Mouse (Mus musculus) heart, adult 2 months (tissue): ENCODE results near the gene Cdkn2aipnl. TPM values are rescaled to one million over a fixed set of nuclear protein-coding genes. Genes with fewer than 3 reads are reported as not detected.

Experiments
- DNase-seq, 2 experiments: peaks; one replicate each; pipeline ENCODE4 v3.0.0; 2021
- H3K27ac ChIP-seq: fragments of 200-600 bp; 2 replicates; pipeline ENCODE4 v1.8.1; 2022
- H3K27me3 ChIP-seq: fragments of 200-500 bp; 2 replicates; pipeline ENCODE4 v1.6.1; 2012; ENCODE audit warnings: mild to moderate bottlenecking, low read length, inconsistent platforms, mixed read lengths; ENCODE audit not compliant: control insufficient read depth, insufficient read depth
- H3K36me3 ChIP-seq: fragments of 200-500 bp; 2 replicates; pipeline ENCODE4 v1.6.1; 2012; ENCODE audit warnings: low read length, inconsistent platforms; ENCODE audit not compliant: control insufficient read depth, insufficient read depth
- H3K4me1 ChIP-seq: fragments of 200-500 bp; 2 replicates; pipeline ENCODE4 v1.6.1; 2011; ENCODE audit warnings: low read length; ENCODE audit not compliant: control insufficient read depth, insufficient read depth
- H3K4me3 ChIP-seq: fragments of 200-600 bp; 2 replicates; pipeline ENCODE4 v1.8.1; 2022
- H3K79me2 ChIP-seq: fragments of 200-500 bp; replicated peaks from 2 replicates; pipeline ENCODE4 v1.6.1; 2012; ENCODE audit warnings: mild to moderate bottlenecking, inconsistent platforms, low read length, moderate library complexity, mixed read lengths; ENCODE audit not compliant: control insufficient read depth, insufficient read depth
- H3K9ac ChIP-seq: fragments of 200-500 bp; 2 replicates; pipeline ENCODE4 v1.6.1; 2012; ENCODE audit warnings: low read depth, mild to moderate bottlenecking, control low read depth, inconsistent platforms, low read length, mixed read lengths
- CTCF ChIP-seq: fragments of 200-600 bp; IDR thresholded peaks from 2 replicates; pipeline ENCODE4 v1.8.1; 2022; ENCODE audit warnings: antibody characterized with exemption, mild to moderate bottlenecking, moderate library complexity
- EP300 ChIP-seq: fragments of 200-500 bp; IDR thresholded peaks from 2 replicates; pipeline ENCODE4 v1.6.1; 2011; ENCODE audit warnings: low read depth, low read length, control low read depth; ENCODE audit not compliant: insufficient read depth
- POLR2A ChIP-seq: fragments of 200-500 bp; IDR thresholded peaks from 2 replicates; pipeline ENCODE4 v1.6.1; 2011; ENCODE audit warnings: mild to moderate bottlenecking, low read depth, low read length, control low read depth; ENCODE audit not compliant: insufficient read depth
- WGBS: fragments of 180-500 bp; shearing (Covaris S2); methylation state at CpG from one replicate; pipeline ENCODE4 v1.1.7; 2018; 5-methylcytosine and 5-hydroxymethylcytosine counted together
- intact Hi-C: fragments of 180-260 bp; cut with DNase I; formaldehyde crosslinking; loops from one replicate; pipeline ENCODE4 v1.15.1; 2025
- polyA plus RNA-seq: library from polyadenylated mRNA; depleted of rRNA; stranded (reverse); fragments of >200 nt; gene quantifications from 2 replicates; pipeline ENCODE4 v1.2.3, GENCODE M21; 2012
- total RNA-seq, 2 experiments: library from RNA; stranded (reverse); gene quantifications; 2 replicates each; pipeline ENCODE4 v1.2.3; 2021

Cdkn2aipnl gene
- total and polyA plus RNA-seq, 3 experiments, result 8.4 to 10.8 (median 10.2) TPM

DNA sequence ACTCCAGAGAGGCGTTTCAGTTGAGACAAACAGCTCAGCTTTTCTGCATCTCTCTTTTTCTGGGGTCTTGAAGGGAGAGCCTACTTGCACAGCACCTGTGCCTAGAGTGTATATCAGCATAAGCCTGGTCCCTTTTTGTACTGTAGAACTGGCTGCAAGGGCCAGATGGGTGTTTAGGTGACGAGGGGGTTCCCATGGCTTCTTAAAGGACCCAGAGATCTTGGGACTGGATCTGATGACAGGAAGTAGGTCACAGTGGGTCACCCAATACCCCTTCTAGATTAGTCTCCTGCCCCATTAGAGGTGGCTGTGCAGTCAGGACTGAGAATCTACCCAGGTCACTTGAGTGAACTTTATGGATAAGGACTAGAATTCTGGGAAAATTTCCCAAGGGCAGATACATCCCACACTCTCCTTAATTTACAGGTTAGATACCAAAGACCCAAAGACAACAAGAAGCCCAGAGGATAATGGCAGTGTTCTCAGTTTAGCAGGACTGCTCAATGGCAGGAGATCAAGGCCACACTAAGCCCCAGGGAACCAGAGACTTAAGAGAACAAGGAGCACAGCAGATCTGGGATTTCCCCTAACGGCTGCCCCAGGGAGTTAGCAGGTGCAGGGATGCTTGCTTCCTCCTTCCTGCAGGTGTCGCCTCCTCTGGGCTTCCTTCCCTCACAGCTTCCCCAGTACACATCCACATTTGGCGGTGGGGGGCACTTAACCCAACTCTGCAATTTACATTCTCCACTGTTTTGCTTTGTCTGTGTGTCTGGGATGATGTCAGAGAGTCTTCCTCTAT is 31.6 kb upstream of the Cdkn2aipnl start:
- H3K27ac ChIP-seq, result no peak overlapping the region
- no peaks in the 10 kb centered on the region for H3K79me2 ChIP-seq
- H3K36me3 ChIP-seq, result no peaks in the 10 kb centered on the region
- H3K4me1 ChIP-seq, result peaks cover 8% of the 10 kb centered on the region
- TF ChIP-seq CTCF, result peak; percentile 21; the same call in 1 of the 2 replicates
- no peak for TF ChIP-seq EP300
- peak in 1 of 2 experiments; percentile 51 for DNase-seq
- no peak overlapping the region for H3K4me3 ChIP-seq
- H3K9ac ChIP-seq, result no peak overlapping the region
- WGBS, result 51% methylated on average over 5 of the region's 5 CpGs
- no peaks in the 10 kb centered on the region for H3K27me3 ChIP-seq
- intact Hi-C loops, result loop anchor here (2.0 kb wide), 1 partner anchor 17 kb away; no protein-coding TSS in a partner anchor

DNA sequence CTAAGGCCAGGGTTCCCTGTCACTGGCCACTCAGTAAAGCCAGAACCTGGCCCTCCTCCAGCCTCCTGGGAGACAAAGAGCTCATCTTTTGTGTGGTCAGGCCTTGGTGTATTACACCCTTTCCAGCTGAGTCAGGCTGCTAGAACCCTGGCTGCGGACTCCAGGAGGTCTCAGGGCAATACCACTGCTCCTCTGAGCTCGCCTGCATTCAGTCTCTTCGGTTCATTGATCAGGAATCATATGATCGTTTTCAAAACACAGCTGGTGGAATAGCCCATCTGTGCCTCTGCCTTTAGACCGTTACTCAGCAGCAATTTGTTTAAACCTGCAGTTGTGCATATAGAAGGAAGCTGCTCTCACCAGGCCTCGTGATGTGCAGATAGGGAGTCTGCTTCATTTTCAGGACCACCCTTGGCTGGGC is 30.1 kb upstream of the Cdkn2aipnl start:
- peaks cover 8% of the 10 kb centered on the region for H3K4me1 ChIP-seq
- H3K36me3 ChIP-seq, result no peaks in the 10 kb centered on the region
- TF ChIP-seq EP300, result no peak
- intact Hi-C loops, result no loop called here
- H3K27ac ChIP-seq, result no peak overlapping the region
- H3K9ac ChIP-seq, result no peak overlapping the region
- no peaks in the 10 kb centered on the region for H3K27me3 ChIP-seq
- no peak overlapping the region for H3K4me3 ChIP-seq
- DNase-seq, result no peak
- H3K79me2 ChIP-seq, result no peaks in the 10 kb centered on the region
- WGBS, result 84% methylated on average over 6 of the region's 6 CpGs

GRCm38 (mm10) chr11:51938817-51939589 is 28.5 kb upstream of the Cdkn2aipnl start:
- H3K4me3 ChIP-seq, result no peak overlapping the region
- intact Hi-C loops, result no loop called here
- H3K79me2 ChIP-seq, result no peaks in the 10 kb centered on the region
- H3K4me1 ChIP-seq, result peaks cover 8% of the 10 kb centered on the region
- H3K27ac ChIP-seq, result no peak overlapping the region
- peak in 1 of 2 experiments; percentile 42 for DNase-seq
- H3K27me3 ChIP-seq, result no peaks in the 10 kb centered on the region
- no peak for TF ChIP-seq POLR2A
- TF ChIP-seq EP300, result no peak
- TF ChIP-seq CTCF, result no peak
- 77% methylated on average over 12 of the region's 12 CpGs for WGBS
- no peaks in the 10 kb centered on the region for H3K36me3 ChIP-seq
- no peak overlapping the region for H3K9ac ChIP-seq

DNA sequence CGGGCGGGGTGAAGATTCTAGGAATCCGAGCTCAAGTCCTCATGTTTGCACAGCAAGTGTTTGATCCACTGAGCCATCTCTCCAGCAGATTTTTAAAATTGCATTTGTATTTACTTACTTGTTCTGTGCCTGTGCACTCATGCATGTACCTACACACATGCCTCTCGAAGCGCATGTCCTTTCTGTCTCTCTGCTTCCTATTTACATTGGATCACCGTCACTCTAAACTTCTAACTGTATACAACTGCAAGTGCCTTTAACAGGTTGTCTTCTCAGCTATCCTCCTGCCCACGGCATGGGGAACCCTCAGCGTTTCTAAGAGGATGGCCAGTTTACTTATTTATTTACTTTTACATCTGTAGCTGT is 27.9 kb upstream of the Cdkn2aipnl start:
- DNase-seq, result no peak
- TF ChIP-seq POLR2A (no peak), EP300 (no peak), CTCF (no peak)
- intact Hi-C loops, result no loop called here
- Histone ChIP-seq H3K9ac (no peak overlapping the region), H3K79me2 (no peaks in the 10 kb centered on the region), H3K4me1 (peaks cover 8% of the 10 kb centered on the region), H3K36me3 (no peaks in the 10 kb centered on the region), H3K27ac (no peak overlapping the region), H3K4me3 (no peak overlapping the region), H3K27me3 (no peaks in the 10 kb centered on the region)
- WGBS, result 93% methylated on average over 8 of the region's 8 CpGs

DNA sequence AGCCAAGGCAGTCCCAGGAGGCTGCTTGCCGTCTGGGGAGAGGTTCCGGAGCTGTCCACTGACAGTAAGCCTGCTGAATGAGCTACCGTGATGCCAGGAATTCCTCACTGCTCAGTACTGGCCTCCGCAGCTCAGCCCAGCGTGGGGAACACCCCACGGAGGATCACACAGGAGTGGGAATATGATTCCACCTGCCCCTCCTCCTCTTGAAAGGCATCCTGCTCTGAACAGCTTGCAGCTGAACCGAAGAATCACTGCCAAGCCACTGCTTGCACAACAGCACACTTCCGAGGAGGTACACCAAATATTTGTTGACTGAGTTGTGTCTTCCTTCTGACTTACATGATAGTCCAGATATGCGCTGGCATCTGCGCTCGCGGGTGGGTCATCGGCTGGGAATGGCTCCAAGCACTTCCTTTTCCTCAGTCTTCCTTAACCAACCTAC is 26.9 kb upstream of the Cdkn2aipnl start:
- 23% methylated on average over 13 of the region's 13 CpGs for WGBS
- H3K27ac ChIP-seq, result no peak overlapping the region
- intact Hi-C loops, result no loop called here

More for the DNA sequence above, 26.9 kb upstream of the Cdkn2aipnl start:
- Histone ChIP-seq H3K4me1 (peaks cover 10% of the 10 kb centered on the region), H3K79me2 (no peaks in the 10 kb centered on the region), H3K36me3 (no peaks in the 10 kb centered on the region), H3K9ac (no peak overlapping the region), H3K4me3 (no peak overlapping the region), H3K27me3 (no peaks in the 10 kb centered on the region)
- TF ChIP-seq EP300 (0 out of 2 replicates have a peak, but pooled peaks have one; percentile 28), POLR2A (no peak)
- peak; percentile 55 to 66 for DNase-seq
